Mouse (Mus musculus) frontal cortex, postnatal 10 days (tissue): ENCODE data around the gene Fignl1.

Experiments used
- DNase-seq, 2 experiments: peaks; one replicate each; pipeline ENCODE4 v3.0.0; 2022; ENCODE audit warnings: low spot score in 2 of 2, mixed read lengths in 1 of 2

Gene Fignl1

DNA sequence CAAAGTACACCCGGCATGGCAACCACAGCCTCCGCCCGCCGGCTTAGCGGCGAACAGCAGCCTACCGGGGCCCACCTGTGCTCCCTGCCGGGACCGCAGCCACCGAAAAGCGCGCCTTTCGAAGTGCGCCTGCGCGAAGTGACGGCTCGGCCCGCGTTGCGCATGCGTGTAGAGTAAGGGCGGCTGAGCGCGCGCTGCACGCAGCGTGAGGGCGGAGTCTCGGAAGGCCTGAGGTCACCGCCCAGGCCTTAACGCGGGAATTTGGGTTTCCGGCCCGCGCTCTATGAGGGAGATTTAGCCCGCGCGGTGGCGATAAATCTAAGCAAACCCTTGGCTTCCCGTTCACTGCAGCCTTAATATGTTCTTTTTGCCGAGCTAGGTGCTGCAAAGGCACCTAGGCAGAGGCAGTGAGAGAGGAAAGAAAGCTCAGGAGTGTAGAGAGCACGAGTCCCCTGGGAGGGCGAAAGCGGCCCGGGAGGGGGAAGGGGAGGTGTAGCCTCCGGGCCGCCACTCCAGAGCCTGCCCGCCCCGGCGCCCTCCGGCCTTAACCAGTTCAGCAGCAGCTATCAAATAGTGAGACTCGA is at the start of gene Fignl1:
Gene Fignl1 (minus strand): TSS at position 143 of the 584 bp plus-strand sequence.
- DNase-seq, result peak; percentile 86 to 96

DNA sequence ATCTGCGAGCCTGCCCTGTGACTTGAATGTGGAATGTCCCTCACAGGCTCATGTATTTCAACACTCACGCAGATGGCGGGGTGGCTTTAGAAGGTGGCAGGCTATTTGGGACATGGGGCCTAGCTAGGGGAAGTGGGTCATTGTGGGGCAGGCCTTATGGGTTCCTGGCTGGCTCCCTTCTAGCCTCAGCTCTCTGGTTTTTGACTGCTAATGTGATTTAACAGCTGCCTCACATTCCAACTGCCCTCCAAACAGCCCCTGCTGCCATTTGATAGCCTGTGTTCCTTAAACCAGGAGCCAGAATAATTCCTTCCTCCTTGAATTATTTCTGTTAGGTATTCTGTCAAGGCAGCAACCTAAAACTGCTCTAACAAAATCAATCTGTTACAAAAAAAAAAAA is 48.2 kb upstream of the Fignl1 start:
- DNase-seq, result no peak

DNA sequence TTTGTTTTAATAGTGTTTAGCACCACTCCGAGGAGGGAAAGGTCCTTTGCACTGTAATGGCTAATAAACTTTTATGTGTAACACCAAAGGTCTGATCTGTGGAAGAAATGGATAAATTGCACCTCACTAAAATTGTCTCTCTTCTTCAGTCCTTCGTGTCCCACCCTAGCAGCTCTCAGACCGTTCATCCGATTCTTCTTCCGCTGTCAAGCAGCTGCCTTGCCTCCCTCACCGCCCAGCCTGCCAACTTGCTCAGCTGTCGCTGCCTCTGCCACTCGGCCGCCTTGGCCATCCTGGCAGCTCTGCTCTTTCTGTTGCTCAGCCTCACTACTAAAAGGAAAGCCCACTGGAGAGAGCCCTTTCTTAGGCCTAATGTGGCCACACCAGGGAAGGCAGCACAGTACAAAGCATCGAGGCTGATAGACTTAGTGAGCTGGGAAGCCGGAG is 46.9 kb upstream of the Fignl1 start:
- peak in 1 of 2 experiments; percentile 20 for DNase-seq

DNA sequence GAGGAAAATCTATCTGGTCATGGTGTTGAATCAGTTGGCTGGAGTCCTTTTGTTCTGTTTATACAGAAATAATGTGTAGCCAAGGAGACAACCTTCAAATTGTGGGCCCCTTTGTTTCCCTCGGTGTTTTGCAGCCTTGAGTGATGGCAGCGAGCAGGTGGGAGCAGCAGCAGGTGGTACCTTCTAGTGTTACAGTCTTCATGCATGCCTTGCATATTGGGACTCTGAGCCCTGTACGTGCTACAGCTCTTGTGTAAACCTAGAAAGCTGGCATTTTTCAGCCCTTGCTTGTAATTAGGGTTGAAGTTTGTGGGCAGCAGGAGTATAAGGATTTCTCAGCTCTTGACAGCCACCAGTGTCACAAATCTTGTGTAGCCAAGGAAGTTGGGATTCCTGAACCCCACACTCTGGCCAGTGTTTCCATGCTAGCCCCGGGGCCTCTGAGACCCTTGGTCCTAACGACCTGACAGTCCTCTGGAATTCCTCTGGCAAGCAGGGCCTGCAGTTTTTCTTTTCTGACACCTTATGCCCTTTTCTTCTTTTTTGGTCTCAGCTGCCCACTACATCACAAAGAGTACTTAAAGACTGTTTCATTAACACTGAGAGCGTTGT is 46.4 kb upstream of the Fignl1 start:
- DNase-seq, result no peak

DNA sequence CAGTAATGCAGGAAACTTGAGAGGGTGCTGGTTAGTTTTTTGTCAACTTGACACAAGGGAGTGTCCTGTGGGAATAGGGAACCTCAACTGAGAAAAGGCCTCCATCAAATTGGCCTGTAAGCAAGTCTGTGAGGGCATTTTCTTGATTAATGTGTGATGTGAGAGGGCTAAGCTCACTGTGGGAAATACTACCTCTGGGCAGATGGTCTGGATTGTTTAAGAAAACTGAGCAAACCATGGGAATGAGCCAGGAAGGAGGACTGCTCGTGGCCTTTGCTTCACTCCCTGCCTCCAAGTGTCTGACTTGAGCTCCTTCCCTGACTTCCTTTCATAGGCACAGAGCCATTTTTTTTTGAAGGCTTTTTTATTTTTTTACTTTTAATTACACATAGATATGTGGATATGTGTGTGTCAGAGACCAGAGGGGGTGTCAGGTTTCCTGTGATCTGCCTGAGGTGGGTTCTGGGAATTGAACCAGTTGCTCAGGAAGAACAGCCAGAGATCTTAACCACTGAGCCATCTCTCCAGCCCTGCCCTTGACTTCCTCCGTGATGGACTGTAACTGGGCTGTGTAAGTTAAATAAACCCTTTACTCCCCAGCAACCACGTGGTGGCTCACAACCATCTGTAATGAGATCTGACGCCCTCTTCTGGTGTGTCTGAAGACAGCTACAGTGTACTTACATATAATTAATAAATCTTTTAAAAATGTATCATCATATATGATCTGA is 45.1 kb upstream of the Fignl1 start:
- DNase-seq, result no peak

DNA sequence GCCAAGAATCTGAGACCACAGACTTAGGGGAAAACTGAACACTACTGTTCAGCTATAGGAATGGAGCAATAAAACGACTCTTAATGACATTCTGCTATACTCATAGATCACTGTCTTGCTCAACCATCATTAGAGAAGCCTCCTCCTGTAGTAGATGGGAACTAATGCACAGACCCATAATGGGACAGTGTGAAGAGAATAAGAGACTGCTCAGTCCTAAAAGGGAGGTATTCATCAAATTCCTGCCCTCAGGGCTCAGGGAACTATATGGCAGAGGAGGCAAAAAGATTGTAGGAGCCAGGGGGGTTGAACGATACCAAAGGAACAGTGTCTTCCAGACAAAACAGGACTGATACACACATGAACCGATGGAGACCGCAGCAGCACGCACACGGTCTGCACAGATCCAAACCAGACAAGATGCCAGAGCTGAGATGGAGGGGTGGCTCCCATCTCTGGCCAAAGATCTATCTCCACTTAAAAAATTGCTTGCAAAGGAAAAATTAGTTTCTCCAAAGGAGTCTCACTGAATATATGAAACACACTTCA is 43.3 kb upstream of the Fignl1 start:
- no peak for DNase-seq

DNA sequence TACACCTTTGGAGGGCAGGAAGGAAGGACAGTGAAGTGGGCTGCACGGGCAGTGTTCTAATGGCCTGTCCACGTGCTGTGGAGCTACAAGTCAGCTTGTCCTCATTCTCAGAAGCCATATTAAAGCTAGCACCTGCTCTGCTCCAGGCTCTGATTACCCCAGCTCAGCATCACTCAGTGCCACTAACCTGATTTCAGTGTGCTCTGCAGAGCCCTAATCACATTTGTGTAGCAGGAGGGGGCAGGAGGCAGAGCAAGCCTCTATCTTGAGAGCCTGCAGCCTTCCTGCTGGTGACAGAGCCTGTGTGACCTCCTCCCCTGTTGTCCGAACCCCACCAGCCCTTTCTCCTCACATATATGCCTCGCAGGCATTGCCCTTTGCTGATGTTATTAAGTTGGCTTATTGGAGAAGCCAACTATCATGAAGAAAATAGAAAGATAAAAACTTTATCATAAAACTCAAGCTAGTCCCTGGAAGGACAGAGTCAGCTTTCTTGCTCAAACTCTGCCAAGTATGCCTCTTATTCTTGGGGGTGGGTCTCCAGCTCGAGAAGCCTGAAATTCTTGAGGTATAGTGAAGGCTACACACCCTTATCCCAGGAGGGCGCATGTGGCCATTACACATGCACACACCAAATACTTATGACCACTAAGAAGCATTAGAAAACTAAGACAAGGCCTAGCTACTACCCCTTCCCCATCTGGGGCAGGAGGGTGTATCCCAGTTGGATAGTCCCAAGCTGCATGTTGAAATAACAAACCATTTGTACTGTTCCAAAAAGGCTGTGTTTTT is 41.9 kb upstream of the Fignl1 start:
- no peak for DNase-seq

DNA sequence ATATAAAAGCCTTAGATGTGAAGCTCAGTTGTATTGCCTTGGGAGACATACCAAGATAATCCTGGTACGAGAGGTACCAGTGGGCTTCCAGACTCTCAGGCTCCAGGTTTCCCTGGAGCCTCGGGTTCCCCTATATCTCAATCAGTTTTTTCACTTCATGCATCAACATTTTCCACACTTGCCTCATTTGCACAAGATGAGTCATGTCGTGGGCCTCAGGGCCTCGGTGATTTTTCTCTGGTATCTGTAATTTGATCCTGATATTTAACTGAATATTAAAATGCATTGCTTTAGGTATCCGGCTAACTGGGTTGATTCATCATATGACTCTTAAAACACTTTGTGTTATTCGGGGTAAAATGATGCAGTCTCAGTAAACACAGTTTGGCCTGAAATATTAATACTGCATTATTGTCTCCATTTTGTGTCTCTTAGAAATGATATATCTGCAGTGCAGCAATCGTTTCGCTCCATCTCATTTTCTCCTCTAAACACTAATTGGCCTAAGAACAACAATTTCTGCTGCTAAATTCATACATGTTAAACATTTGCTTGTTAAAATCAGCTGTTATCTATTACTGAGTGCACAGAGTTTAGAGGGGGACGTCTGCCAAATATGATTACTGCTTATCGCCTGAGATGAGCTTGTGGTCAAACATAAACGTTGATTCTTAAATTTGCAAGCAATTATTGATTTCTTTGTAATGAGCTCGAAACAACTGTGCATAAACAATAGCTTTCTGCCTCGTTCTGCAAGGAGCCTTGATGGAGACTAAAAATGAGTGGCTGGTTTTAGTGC is 41.0 kb upstream of the Fignl1 start:
- DNase-seq, result no peak

DNA sequence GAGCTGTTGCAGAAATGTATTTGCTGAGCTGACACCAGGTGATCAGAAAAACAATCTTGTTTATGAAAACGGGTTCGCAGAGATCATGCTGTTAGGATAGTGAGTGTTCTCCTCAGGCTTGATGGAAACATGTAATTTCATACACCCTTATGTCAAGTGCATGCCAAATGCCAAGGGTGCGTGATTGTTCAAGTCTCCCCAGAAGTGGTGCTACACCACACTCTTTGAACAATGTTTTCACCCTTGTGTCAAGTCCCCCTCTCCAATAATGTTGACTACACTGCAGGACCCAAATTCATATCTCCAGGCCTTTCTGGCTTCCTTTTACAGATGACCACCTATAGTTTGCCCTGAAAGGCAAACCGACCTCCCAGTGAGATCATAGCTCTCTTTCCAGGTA is 39.7 kb upstream of the Fignl1 start:
- no peak for DNase-seq

DNA sequence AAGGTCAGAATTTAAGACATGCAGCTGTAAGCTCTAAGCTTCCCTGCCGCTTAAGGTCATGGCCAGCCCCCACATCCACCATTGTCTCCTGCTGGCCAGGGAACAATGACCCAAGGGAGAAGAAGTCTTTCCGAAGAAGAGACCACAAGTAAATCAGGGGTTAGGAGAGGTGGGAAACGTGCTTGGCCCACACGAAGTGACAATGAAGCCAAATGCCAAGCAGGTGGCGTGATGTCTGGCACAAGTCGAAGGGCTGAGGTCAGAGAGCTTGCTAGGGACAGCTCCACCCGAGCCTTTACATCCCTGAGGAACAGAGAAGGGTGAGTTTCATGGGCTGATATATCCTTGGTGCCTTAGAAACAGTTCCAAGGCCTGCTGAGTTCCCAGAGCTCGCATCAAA is 36.3 kb upstream of the Fignl1 start:
- no peak for DNase-seq

DNA sequence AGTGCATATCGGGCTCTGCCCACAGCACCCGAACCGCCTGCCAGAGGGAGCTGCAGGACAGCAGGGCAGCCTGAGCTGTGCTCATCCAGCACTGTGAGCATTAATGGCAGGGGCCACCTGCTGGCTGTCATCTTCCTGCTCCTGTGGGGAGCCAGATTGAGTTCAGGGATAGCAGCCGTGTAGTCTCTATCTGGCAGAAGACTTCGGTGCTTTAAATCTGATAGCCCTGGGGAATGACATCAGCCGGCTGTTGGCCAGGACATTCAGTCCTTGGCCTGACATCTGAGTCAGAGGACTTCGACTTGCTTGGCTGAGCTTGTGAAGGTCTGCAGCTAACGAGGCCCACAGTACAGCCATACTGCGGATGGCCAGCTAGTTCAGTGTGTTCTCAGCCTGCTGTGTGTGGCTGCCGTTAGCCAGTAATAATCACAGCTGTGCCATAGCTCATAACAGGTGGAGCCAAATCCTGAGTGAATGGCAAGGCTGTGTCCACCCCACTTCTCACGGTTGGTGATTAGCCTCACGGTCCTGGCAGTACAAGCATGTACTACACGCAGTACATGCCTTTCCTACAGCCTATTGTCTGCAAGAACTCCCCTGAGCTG is 35.7 kb upstream of the Fignl1 start:
- no peak for DNase-seq

DNA sequence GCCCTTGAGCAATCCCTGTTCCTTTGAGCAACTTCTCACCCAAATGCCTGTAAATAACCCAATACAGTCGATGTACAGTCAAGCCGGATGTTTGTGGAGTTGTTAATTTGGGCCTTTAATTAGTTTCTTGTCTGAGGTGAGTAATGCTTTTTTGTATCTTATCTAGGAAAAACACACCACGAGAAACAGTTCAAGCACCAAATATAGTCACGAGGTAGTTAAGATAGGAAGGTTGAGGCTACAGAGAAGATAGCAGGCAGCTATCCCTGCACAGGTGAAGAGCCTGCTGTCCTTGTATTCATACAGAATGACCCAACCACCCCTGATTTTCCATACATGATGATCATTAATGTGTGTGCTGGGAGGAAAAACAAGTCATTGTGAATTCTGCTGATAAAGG is 32.8 kb upstream of the Fignl1 start:
- no peak for DNase-seq

DNA sequence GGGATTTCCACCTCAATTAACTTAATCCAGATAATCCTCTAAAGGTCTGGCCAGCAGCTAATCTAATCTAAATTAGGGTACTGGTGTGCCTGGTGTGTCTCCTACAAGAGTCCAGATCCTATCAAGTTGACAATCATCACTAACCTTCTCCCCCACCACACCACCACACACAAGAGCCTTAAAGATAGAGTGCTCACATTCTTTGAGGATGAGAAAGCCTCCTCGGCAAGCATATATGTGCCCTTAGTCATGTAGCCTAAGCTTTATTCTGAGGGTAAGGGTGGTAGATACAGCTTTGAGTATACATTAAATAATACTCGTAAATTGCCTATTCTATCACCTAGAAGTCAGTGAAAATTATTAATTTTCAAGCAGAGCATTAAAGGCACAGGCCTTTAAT is 32.0 kb upstream of the Fignl1 start:
- DNase-seq, result no peak

DNA sequence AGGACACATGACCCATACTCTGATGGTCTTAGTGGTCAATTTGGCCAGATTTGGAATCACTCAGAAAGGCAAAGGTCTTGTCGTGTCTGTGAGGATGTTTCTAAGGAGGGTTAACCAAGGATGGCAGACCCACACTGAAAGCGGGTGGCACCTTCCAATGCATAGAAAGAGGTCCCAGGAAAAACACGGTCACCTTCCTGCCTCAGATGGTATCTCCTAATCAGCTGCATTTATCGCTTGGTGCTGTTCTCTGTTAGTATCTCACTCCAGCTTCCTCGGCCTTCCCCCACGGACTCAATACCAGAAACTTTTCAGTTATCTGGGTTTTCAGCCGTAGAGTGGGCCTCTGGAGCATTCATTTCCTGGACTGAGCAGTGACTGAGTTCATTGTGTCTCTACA is 31.1 kb upstream of the Fignl1 start:
- DNase-seq, result no peak

DNA sequence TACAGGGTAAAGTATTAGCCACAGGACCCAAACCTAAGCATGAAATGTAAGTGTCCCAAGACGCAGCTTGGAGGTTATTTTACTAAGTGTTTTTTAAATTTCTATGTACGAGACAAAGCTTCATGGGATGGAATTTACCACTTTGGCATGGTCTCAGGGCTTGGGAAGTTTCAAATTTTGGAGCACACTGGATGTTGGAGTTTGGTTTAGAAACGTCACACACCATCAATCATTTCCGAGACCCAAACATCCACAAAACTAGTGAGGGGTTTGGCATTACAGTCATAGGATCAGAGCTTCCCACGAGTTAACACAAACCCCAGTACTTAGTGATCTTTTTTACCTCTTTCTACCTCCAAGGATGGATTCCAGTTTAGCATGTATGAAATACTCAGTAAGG is 28.6 kb upstream of the Fignl1 start:
- no peak for DNase-seq

DNA sequence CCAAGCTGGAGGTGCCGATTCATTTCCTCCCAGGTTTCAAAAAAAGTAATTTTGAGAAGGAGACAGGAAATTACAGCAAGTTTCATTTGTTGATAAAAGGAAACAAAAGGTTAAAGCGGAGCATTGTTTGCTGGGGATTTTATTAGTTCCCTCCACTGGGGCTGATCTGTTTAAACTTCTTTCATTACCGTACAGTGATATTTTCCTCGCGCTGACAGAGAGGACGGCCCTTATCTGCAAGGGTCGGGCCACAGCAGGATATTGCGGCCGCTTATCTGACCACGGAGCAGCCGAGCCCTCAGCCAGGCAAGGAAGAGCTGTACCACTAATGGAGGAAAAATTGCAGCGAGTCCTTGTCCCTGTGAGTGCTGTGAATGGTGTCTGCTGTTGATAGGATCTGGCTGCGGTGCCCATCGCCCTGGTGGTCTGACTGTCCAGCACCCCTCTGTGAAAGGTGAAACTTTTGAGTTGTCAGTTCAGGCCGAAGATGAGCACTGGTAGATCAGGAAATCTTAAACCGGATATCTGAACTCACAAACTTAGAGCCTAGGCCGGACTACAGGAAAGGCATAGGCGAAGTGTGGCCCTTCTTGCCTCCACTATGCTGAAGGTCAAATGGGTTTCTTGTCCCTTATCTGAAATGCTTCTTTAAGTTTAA is 28.1 kb upstream of the Fignl1 start:
- no peak for DNase-seq

DNA sequence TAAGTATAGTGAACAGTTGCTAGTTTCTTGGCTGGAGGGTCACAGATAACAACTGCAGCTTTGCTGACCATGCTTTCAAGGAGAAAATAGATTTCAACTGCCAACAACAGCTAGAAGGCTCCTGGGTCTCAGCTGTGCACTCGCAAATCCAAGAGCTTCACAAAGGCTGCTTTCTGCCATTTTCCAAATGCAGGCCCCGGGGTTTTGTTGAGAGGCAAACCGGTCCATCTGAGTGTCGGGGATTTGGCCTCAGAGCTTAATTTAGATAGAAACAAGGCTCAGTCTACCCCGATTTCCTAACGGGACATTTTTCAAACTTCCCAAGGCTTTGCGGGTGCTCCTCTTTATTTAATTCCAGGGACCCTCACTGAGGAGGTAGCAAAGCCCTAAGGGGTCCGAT is 27.5 kb upstream of the Fignl1 start:
- no peak for DNase-seq

DNA sequence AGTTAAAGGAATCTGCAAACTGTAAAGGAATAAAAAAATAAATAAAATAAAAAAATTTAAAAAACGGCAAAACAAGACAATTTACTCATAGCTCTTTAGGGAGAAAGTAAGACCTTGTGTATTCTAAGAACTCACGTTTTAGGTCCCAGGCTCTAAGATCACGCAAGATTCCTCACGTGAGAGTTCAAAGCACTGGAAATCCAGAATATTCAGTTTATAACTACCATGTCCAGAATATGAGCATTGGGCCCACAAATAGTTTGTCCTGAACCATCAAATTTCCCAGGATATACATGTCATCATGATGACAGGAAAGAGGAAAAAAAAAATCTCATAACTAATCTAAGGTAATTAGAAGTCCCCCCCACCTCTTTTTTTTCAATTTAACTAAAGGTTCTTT is 27.0 kb upstream of the Fignl1 start:
- no peak for DNase-seq

DNA sequence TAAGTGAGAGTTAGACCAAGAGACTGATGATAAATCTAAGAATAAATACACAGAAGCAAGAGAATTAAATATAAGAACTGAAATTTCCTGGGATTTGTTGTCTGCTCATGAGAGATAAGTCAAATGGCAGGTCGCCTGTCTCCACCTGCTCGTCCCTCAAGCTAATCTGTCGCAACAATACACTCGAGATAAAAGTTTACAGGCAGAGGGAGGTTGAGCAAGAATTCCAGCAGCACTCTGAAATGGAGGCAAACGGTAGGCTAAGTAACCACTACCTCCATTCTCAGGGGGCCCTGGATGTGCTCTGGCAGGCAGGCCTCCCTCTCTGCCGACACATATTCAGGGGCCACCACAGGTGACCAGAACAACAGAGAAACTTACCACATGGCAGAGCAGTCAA is 26.6 kb upstream of the Fignl1 start:
- DNase-seq, result no peak

DNA sequence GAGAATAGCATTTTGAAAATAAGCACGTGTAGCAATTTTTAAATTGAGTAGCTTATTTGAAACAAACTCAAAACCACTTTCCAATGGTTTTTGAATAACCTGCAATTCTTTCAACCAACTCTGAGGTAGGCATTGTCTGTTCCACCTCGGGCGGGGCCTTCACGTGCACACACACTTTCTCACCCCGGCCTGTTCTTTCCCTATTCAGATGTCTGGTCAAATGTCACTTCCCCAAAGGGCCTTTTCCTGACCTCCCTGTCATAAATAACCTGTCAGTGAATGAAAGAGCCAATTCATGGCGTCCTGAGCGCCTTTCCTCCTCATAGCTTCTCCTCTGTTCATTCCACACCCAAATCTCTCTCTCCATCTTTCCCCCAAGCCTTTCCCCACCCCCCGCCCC is 24.3 kb upstream of the Fignl1 start:
- no peak for DNase-seq

DNA sequence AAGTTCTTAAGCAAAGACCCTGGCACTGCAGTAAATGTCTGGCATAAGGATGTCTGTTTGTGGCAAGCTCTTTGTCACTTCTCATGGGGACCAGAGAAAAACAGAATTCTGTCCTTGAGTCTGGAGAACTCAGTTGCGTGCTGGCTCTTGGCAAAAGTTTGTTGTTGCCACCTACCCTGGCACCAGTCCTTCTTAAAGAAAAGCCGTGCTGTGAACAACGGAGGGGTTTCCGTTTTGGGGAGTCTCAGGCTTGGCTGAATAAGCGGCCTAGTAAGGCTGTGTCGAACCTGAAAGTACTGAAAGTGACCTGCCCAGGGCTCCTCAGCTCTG is 24.0 kb upstream of the Fignl1 start:
- DNase-seq, result no peak
